Mouse (Mus musculus): Measurements from ENCODE around the gene Gm20458.

- TF ChIP-seq TAL1 (IDR thresholded peaks at IDR 0.05; ENCODE audit: low read length) (no peak), GATA1 (IDR thresholded peaks at IDR 0.05; ENCODE audit: low read length) (no peak)
Measured at GRCm38 (mm10) chr2:164456864-164457300, 3.9 kb upstream of the Gm20458 start, which contains the start of gene Sys1.

Measured in erythroblast, embryonic 14.5 days (primary cell).